Mouse (Mus musculus) spleen, postnatal 14 days (tissue): ENCODE data around the gene Slk.
A peak's percentile ranks its signal among the peaks of the same experiment; 100 is the strongest.
"Not testable (repeated sequence)": the region's sequence is repeated elsewhere in the genome, so short reads cannot be mapped to it uniquely, and the experiment has no call there.

Experiments used
- DNase-seq, 2 experiments: peaks; one replicate each; pipeline ENCODE4 v3.0.0; 2021 to 2022; ENCODE audit warnings: low spot score in 2 of 2

Slk gene

GRCm38 (mm10) chr19:47570042-47570441 is 9.4 kb upstream of the Slk start:
- no peak for DNase-seq

- not testable (repeated sequence) for DNase-seq
Measured at GRCm38 (mm10) chr19:47571981-47572380, 7.5 kb upstream of the Slk start.

DNA sequence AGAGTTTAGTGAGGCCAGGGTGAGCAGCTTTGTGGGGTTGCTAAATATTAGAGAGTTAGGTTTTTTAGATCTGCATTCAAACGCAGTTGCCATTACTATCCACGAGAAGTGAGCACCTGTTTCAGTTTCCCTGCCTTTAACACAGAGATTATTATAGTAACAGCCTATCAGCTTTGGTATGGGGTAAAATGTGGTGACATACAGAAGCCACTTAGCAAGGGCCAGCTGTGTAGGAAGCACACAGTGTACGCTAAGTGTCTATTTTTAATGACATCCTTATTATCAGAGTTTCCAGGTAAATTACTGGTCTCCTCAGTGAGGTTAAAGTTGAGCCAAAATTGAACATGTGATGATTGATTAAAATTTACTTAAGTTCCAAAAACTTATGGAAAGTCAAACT is 5.8 kb upstream of the Slk start:
- no peak for DNase-seq

DNA sequence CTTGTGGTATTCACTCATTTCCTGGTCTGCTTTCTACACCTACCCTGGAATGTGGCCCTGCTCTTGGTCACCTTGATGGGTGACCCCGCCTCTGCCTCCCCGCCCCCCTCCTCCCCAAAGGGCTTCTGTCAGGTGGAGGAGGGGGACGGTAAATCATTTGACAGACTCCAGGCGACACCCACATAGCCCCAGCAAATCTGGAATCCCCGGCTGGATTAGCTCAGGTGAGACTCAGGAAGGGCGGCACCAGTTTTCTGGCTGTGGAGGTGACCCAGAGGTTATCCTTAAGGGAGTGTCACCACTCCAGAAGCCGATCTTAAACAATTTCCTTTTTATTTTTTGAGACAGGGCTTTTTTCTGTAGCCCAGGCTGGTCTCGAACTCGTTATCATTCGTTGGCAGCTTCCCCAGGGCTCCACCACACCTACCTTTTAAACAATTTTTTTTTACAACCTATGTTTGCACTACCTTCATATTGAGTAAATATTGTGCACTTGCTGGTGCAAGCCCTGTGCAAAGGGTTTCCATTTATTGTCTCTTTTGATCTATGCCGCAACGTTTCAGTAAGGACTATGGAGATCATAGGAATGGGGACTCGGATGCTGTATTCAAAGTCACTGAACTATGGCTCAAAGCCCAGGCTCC is 775 bp upstream of the Slk start:
- DNase-seq = peak in 1 of 2 experiments; percentile 9

- peak; percentile 12 to 26 for DNase-seq
Measured at GRCm38 (mm10) chr19:47579788-47580631, 532 bp downstream of the Slk start.

DNA sequence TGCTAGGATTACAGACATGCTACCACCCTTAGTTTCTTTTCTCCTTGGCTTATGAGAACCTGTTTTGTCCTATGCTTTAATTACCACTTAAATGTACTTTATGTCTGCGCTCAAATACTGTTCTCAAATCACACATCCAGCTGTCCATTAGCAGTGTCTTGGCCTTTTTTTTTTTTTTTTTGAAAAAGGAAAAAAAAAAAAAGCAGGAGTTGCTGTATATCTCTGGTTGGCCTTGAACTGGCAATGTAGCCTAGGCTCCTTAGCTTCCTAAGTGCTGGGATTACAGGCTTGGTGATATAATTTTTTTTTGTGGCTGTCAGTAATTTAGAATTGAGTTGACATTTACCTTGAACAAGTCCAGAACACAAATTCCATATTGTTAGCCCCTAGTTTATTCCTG is 6.3 kb downstream of the Slk start:
- no peak for DNase-seq

DNA sequence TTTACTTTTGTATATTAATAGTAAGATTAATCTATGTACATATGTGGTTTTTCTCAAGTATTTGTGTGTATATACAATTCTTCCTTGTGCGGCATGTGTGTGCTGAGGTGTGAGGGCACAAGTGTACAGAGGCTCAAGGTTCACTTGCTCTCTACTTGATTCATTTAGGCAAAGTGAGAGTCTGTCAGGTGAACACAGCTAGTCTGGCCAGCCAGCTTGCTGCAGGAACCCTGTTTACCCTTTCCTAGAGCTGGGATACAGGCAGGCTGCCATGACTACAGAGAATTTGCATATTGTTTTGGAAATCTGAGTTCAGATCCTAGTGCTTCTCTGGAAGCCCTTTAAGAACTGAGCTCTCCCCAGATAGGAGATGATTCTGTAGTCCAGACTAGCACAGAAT is 7.5 kb downstream of the Slk start:
- no peak for DNase-seq

GRCm38 (mm10) chr19:47608513-47608912 is 29.0 kb downstream of the Slk start:
- DNase-seq = no peak

GRCm38 (mm10) chr19:47613442-47613841 is 34.0 kb downstream of the Slk start:
- no peak for DNase-seq

- no peak for DNase-seq
Measured at GRCm38 (mm10) chr19:47621478-47621877, 42.0 kb downstream of the Slk start.

- no peak for DNase-seq
Measured at GRCm38 (mm10) chr19:47624940-47625711, 45.6 kb downstream of the Slk start.

DNA sequence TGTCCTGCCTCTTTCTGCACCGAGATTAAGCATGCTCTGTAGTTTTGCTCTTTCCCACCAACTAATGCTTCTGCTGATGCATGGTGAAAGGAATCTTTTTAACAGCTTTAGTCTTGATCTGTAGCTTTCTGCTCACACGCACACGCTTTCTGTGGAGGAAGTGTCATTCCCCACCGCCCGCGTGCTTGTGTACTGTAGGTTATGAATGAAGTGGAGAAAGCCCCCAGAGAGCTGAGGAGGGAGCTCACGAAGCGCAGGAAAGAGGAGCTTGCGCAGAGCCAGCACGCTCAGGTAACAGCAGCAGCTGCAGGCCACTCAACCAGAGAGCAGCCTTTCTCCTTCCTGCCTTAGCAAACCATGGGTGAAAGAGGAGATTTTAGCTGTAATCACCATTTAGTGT is 48.0 kb downstream of the Slk start:
- DNase-seq = no peak

DNA sequence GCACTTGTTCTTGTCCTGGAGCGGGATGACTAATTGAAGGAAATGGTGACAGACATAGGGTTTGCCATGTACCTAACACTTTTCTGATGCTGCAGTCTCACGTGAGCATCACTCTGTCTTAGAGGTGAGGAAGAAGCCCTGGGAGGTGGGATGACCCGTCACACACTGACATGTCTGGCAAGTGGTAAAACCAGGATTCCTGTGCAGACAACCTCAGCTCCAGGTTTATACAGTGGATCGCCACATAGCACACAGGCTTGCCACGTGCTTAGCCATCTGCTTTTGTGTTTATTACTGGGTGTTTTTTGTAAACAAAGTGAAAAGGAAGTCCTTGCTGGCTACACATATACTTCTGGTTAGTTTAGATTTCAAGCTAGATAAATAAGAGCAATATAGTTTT is 49.6 kb downstream of the Slk start:
- no peak for DNase-seq

DNA sequence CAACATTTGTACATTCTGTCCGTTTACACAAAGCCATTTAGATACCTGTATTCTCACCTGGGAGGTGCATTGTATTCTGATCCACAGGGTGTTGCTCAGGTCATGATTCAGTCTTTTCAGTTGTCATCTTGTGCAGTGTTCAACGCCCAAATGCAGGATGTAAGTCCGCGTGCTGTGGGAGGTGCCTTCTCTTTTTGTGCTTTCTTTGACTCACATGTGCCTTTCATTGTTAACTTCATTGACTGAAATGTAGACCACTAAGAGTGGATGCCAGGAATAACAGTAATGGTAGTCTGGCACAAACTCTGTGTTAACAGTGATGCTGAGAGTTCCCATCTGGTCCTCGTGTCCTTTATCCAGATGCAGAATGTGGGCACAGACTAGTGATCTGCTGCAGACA is 50.9 kb downstream of the Slk start:
- DNase-seq = no peak

- no peak for DNase-seq
Measured at GRCm38 (mm10) chr19:47631799-47632198, 52.3 kb downstream of the Slk start.

- DNase-seq = no peak
Measured at GRCm38 (mm10) chr19:47635380-47635779, 55.9 kb downstream of the Slk start.

DNA sequence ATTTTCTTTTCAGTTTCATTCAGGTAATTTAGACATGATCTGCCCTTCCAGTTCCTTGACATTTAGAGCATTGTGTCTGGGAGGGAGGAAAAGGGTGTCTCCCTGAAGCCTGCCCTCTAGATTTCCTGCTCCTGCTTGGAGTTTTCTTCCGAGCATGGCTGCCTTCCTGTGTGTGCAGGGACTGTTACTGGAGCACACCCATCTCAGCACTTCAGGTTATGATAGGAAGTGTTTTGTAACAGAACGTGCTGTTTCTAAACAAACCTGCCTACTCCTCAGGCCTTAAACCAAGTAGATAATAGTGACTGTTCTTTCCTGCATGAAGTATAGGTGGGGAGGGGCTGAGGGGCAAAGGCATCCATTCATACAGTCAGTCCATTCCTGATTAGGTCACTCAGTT is 64.4 kb downstream of the Slk start:
- DNase-seq = no peak

DNA sequence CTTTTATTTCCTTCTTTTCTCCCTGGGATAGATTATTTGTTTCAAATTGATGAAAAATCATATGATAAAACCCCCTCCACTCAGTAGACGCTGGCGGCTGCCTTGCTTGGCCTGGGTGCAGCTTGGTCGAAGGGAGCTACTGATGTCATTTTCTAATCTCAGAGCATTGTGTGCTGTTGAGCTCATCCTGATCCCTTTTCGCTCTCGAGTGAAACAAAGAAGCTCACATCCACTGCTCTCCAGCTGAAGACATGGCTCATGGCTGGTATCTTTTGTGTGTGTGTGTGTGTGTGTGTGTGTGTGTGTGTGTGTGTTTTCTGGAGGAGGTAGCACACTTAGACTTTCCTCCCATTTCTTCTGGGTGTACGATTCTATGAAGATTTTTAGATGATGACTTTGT is 66.1 kb downstream of the Slk start:
- no peak for DNase-seq

GRCm38 (mm10) chr19:47646508-47647120 is 67.1 kb downstream of the Slk start:
- no peak for DNase-seq

GRCm38 (mm10) chr19:47649071-47649470 is 69.6 kb downstream of the Slk start:
- no peak for DNase-seq

GRCm38 (mm10) chr19:47650366-47651159 is 71.1 kb downstream of the Slk start:
- DNase-seq = no peak

GRCm38 (mm10) chr19:47651160-47651480 is 71.6 kb downstream of the Slk start:
- no peak for DNase-seq
